18 mouse cellular contexts compared by ENCODE assay signal in the genomic region with DNA sequence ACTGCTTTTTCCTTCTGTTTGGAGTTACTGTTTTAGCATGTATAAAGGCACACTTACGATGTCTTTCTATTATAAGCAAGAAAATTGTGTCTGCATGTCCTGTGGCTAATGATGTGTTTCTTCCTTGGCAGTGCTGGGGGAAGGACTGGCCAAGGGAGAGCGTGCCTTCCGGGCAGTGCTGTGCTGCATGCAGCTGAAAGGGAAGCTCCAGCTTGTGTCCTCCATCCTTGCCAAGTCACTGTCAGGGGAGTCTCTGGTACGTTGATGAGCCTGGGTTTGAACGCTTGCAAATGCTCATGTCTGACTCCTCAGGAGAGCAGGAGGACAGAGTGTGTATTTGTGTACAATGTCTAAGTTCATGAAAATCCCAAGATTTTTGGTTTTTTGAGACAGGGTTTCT. TPM values are rescaled to one million over a fixed set of nuclear protein-coding genes. Genes with fewer than 3 reads are reported as not detected.
DNase-seq lines count a peak whose midpoint lies in the region; ATAC-seq and TF ChIP-seq lines count a peak whose summit lies in the region.
"Had no signal": no experiment of that assay in that cellular context is flagged by ENCODE, and none has a peak within 500 bp of the region (broad histone marks: within the 10 kb centered on the region; RNA-seq: fewer than 3 reads in every experiment).

No protein-coding gene starts in this region.

- H3K27me3 ChIP-seq in heart, embryonic 11.5 days (ENCODE audit: control insufficient read depth, insufficient read depth, low read length), result no peaks in the 10 kb centered on the region
- no peaks in the 10 kb centered on the region for H3K27me3 ChIP-seq in lung, postnatal 0 days (replicated peaks; ENCODE audit: insufficient read depth, low read length)
- no peaks in the 10 kb centered on the region for H3K27me3 ChIP-seq in embryonic facial prominence, embryonic 10.5 days (replicated peaks; ENCODE audit: low read depth, poor library complexity, severe bottlenecking)
- H3K27me3 ChIP-seq: CH12.LX; heart, embryonic 13.5 days; limb, embryonic 12.5 days; liver, embryonic 12.5 days; stomach, embryonic 15.5 days had no signal

- TF ChIP-seq CTCF in lung, postnatal 0 days (IDR thresholded peaks at IDR 0.05), result no peak
- TF ChIP-seq CTCF in brain, embryonic 14.5 days (IDR thresholded peaks at IDR 0.05; ENCODE audit: borderline replicate concordance, extremely low read depth, insufficient read depth, insufficient read length), result no peak

- no peak overlapping the region for H3K27ac ChIP-seq in heart, embryonic 11.5 days (ENCODE audit: low read depth, low read length)
- no peak overlapping the region for H3K27ac ChIP-seq in lung, postnatal 0 days (ENCODE audit: low read length)
- no peak overlapping the region for H3K27ac ChIP-seq in embryonic facial prominence, embryonic 10.5 days (replicated peaks)
- H3K27ac ChIP-seq: heart, embryonic 13.5 days; hindbrain, embryonic 14.5 days; limb, embryonic 12.5 days; liver, embryonic 12.5 days; stomach, embryonic 15.5 days had no signal

- no peak for TF ChIP-seq EP300 in lung, postnatal 0 days (IDR thresholded peaks at IDR 0.05)

- no peak overlapping the region for H3K4me2 ChIP-seq in heart, embryonic 11.5 days
- H3K4me2 ChIP-seq in lung, postnatal 0 days (replicated peaks; ENCODE audit: low read depth, low read length), result no peak overlapping the region
- H3K4me2 ChIP-seq: heart, embryonic 13.5 days; hindbrain, embryonic 14.5 days; limb, embryonic 12.5 days; liver, embryonic 12.5 days; lung, embryonic 14.5 days; stomach, embryonic 15.5 days had no signal

- H3K9me3 ChIP-seq in heart, embryonic 11.5 days (replicated peaks; ENCODE audit: control insufficient read depth, low read length), result no peaks in the 10 kb centered on the region
- H3K9me3 ChIP-seq in lung, postnatal 0 days (ENCODE audit: low read length), result no peaks in the 10 kb centered on the region
- no peaks in the 10 kb centered on the region for H3K9me3 ChIP-seq in embryonic facial prominence, embryonic 10.5 days
- H3K9me3 ChIP-seq: heart, embryonic 13.5 days; limb, embryonic 12.5 days; liver, embryonic 12.5 days; stomach, embryonic 15.5 days had no signal

- H3K9ac ChIP-seq in heart, embryonic 11.5 days (ENCODE audit: low read depth, low read length), result no peak overlapping the region
- no peak overlapping the region for H3K9ac ChIP-seq in lung, postnatal 0 days (replicated peaks; ENCODE audit: low read depth)
- H3K9ac ChIP-seq: heart, embryonic 13.5 days; hindbrain, embryonic 14.5 days; limb, embryonic 12.5 days; liver, embryonic 12.5 days; lung, embryonic 14.5 days; stomach, embryonic 15.5 days had no signal

- H3K36me3 ChIP-seq in heart, embryonic 11.5 days (ENCODE audit: control insufficient read depth, insufficient read depth, low read length), result peaks cover 11% of the 10 kb centered on the region; the same call in 1 of the 2 replicates
- peaks cover 17% of the 10 kb centered on the region; the same call in 1 of the 2 replicates for H3K36me3 ChIP-seq in lung, postnatal 0 days (ENCODE audit: insufficient read depth, low read length)
- H3K36me3 ChIP-seq in embryonic facial prominence, embryonic 10.5 days (replicated peaks), result peaks cover 71% of the 10 kb centered on the region

- H3K4me3 ChIP-seq in heart, embryonic 11.5 days (ENCODE audit: low read depth, low read length), result no peak overlapping the region
- no peak overlapping the region for H3K4me3 ChIP-seq in lung, postnatal 0 days (ENCODE audit: low read depth, low read length)
- no peak overlapping the region for H3K4me3 ChIP-seq in embryonic facial prominence, embryonic 10.5 days
- H3K4me3 ChIP-seq: heart, embryonic 13.5 days; limb, embryonic 12.5 days; liver, embryonic 12.5 days; stomach, embryonic 15.5 days had no signal

- WGBS in heart, embryonic 11.5 days (ENCODE audit: insufficient replicate concordance), result 92% methylated on average over 5 of the region's 5 CpGs
- 78% methylated on average over 5 of the region's 5 CpGs for WGBS in lung, postnatal 0 days
- 97% methylated on average over 5 of the region's 5 CpGs for WGBS in embryonic facial prominence, embryonic 10.5 days

- DNase-seq in heart, adult 11 months, result peak; percentile 68
- peak; percentile 38 for DNase-seq in lung, postnatal 0 days (ENCODE audit: low spot score)
- no peak for DNase-seq in lung, postnatal 14 days
- DNase-seq in brain, embryonic 14.5 days (ENCODE audit: low read depth), result peak; percentile 5
- DNase-seq in cerebellum, adult 9-11 months, result peak; percentile 33
- DNase-seq in embryonic facial prominence, embryonic 10.5 days (ENCODE audit: low spot score), result no peak
- DNase-seq: kidney, postnatal 10 days; lung, embryonic 14.5 days had no signal

- ATAC-seq in heart, embryonic 11.5 days (replicated peaks; ENCODE audit: insufficient number of reproducible peaks, low FRiP score, low TSS enrichment), result no peak
- peak; percentile 19; the same call in 1 of the 2 replicates for ATAC-seq in lung, postnatal 0 days
- ATAC-seq in erythroblast, adult 5-6 weeks (replicated peaks; ENCODE audit: low FRiP score, poor library complexity, severe bottlenecking), result no peak
- ATAC-seq: forebrain, embryonic 16.5 days; intestine, embryonic 16.5 days; liver, embryonic 12.5 days had no signal

- no peaks in the 10 kb centered on the region for H3K4me1 ChIP-seq in heart, embryonic 11.5 days (ENCODE audit: control insufficient read depth, insufficient read depth, low read length)
- no peaks in the 10 kb centered on the region for H3K4me1 ChIP-seq in lung, postnatal 0 days (ENCODE audit: insufficient read depth, low read depth, low read length)
- H3K4me1 ChIP-seq in embryonic facial prominence, embryonic 10.5 days, result no peaks in the 10 kb centered on the region
- H3K4me1 ChIP-seq: heart, embryonic 13.5 days; limb, embryonic 12.5 days; liver, embryonic 12.5 days; stomach, embryonic 15.5 days had no signal

- no peak for TF ChIP-seq POLR2A in brain, embryonic 14.5 days (IDR thresholded peaks at IDR 0.05; ENCODE audit: borderline replicate concordance, extremely low read depth, insufficient read depth, insufficient read length, poor library complexity, severe bottlenecking)

RNA-seq across cellular contexts. Expression of a gene that starts 44.8 kb away (rescaled TPM):
- 18.1 and 20.1 TPM in 2 replicates for polyA plus RNA-seq in heart, embryonic 11.5 days (2014; fragmentation: Nextera tagmentation; extraction: Ambion mirVana)
- 8.4 and 9.9 TPM in 2 replicates for polyA plus RNA-seq in lung, postnatal 0 days (2015; fragmentation: Nextera tagmentation; extraction: Ambion mirVana)
- 12.7 and 16.4 TPM in 2 replicates for polyA plus RNA-seq in brain, embryonic 14.5 days (2012; rRNA removed)
- polyA plus RNA-seq in embryonic facial prominence, embryonic 10.5 days (2016; fragmentation: Nextera tagmentation; extraction: Ambion mirVana), result 24.1 and 26.6 TPM in 2 replicates
- 7.1 and 8.8 TPM in 2 replicates for total RNA-seq in erythroblast, adult 5-6 weeks (2015; ENCODE audit: low replicate concordance)
- 7.8 and 12.0 TPM in 2 replicates for total RNA-seq in erythroblast, adult 5-6 weeks (2017; ENCODE audit: low replicate concordance)

Comparison
In these comparisons a context has a peak if more than half of its experiments do, and no peak if none do; other contexts are left out.
1. DNase-seq: peak in heart, adult 11 months (single experiment), lung, postnatal 0 days (single experiment), brain, embryonic 14.5 days (single experiment) and cerebellum, adult 9-11 months (single experiment); none in lung, postnatal 14 days (single experiment) and embryonic facial prominence, embryonic 10.5 days (single experiment).